Mouse (Mus musculus): ENCODE data around the gene 1700017B05Rik.

DNA sequence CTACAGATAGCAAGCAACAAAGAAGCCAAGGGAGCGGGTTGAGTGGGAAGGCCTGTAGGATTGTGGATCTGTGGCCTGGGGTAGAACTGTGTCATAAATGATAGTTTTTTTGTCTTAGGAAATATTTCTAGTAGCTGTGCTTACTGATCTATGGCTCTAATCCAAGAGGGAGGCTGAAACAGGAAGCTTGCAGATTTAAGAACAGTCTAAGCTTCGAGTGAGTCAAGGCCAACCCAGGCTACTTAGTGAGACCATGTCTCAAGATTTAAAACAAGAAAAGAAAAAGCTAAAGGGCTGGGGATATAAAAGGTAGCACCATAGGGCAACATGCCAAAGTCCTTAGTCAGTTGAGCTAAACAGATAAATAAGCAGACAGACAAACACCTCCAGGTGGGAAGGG lies 24.2 kb downstream of the 1700017B05Rik start:
- TF ChIP-seq POLR2A (IDR thresholded peaks at IDR 0.05; ENCODE audit: borderline replicate concordance, low read depth, low read length) (no peak), CTCF (IDR thresholded peaks at IDR 0.05; ENCODE audit: low read depth, low read length) (no peak)
